Mouse (Mus musculus) midbrain, embryonic 13.5 days (tissue): Measurements from ENCODE around the gene Btbd19. TPM values are rescaled to one million over a fixed set of nuclear protein-coding genes. Genes with fewer than 3 reads are reported as not detected.

Source experiments
- ATAC-seq: fragments of 200-750 bp; cut with Nextera tagmentation; 2 replicates; pipeline ENCODE4 v1.8.0; 2017; ENCODE audit warnings: mild to moderate bottlenecking, moderate TSS enrichment, moderate library complexity
- H3K27ac ChIP-seq: fragments of 300-500 bp; sonication (generic); 2 replicates; pipeline ENCODE4 v1.5.1; 2015; ENCODE audit warnings: inconsistent platforms, mild to moderate bottlenecking, moderate library complexity
- H3K27me3 ChIP-seq: fragments of 300-500 bp; sonication (generic); 2 replicates; pipeline ENCODE4 v1.6.1; 2015; ENCODE audit warnings: mild to moderate bottlenecking, inconsistent platforms
- H3K36me3 ChIP-seq: fragments of 300-500 bp; sonication (generic); 2 replicates; pipeline ENCODE4 v1.6.1; 2015; ENCODE audit warnings: mild to moderate bottlenecking, inconsistent platforms
- H3K4me1 ChIP-seq: fragments of 300-500 bp; sonication (generic); replicated peaks from 2 replicates; pipeline ENCODE4 v1.6.1; 2015; ENCODE audit warnings: inconsistent platforms
- H3K4me2 ChIP-seq: fragments of 300-500 bp; sonication (generic); replicated peaks from 2 replicates; pipeline ENCODE4 v1.6.1; 2015; ENCODE audit warnings: moderate library complexity, mild to moderate bottlenecking, inconsistent platforms
- H3K4me3 ChIP-seq: fragments of 300-500 bp; sonication (generic); replicated peaks from 2 replicates; pipeline ENCODE4 v1.5.1; 2015; ENCODE audit warnings: mild to moderate bottlenecking, inconsistent platforms
- H3K9ac ChIP-seq: fragments of 300-500 bp; sonication (generic); replicated peaks from 2 replicates; pipeline ENCODE4 v1.6.1; 2015; ENCODE audit warnings: mild to moderate bottlenecking, inconsistent platforms
- H3K9me3 ChIP-seq: fragments of 300-500 bp; sonication (generic); 2 replicates; pipeline ENCODE4 v1.6.1; 2016; ENCODE audit warnings: mild to moderate bottlenecking, inconsistent platforms
- WGBS: fragments of 180-500 bp; shearing (Covaris S2); methylation state at CpG from one replicate; pipeline ENCODE4 v1.1.7; 2015; 5-methylcytosine and 5-hydroxymethylcytosine counted together
- polyA plus RNA-seq: library from polyadenylated mRNA; unstranded; fragments of >200 nt; fragmentation: Nextera tagmentation; extraction: Ambion mirVana; gene quantifications from 2 replicates; pipeline ENCODE4 v1.2.1, GENCODE M21; 2015

The Btbd19 gene
- polyA plus RNA-seq: 3.3 and 3.4 TPM in 2 replicates

GRCm38 (mm10) chr4:117125348-117125909 is at the start of gene Btbd19:
Gene Btbd19 (minus strand): TSS chr4:117125725.
- no peaks in the 10 kb centered on the region for H3K27me3 ChIP-seq
- H3K9ac ChIP-seq: peak within 1 kb of the TSS; percentile 59
- H3K9me3 ChIP-seq: no peaks in the 10 kb centered on the region
- 19% methylated on average over 8 of the region's 8 CpGs for WGBS
- H3K4me1 ChIP-seq: peaks cover 30% of the 10 kb centered on the region
- peaks cover 29% of the 10 kb centered on the region for H3K36me3 ChIP-seq
- peak; percentile 34 for ATAC-seq
- H3K27ac ChIP-seq: peak within 1 kb of the TSS; percentile 80
- 0 out of 2 replicates have a peak within 1 kb of the TSS, but pooled peaks have one; percentile 9 for H3K4me2 ChIP-seq
- H3K4me3 ChIP-seq: no peak within 1 kb of the TSS

- Histone ChIP-seq H3K36me3 (peaks cover 78% of the 10 kb centered on the region), H3K27me3 (no peaks in the 10 kb centered on the region), H3K4me3 (no peak overlapping the region), H3K9me3 (no peaks in the 10 kb centered on the region), H3K9ac (no peak overlapping the region), H3K27ac (no peak overlapping the region), H3K4me2 (no peak overlapping the region), H3K4me1 (no peaks in the 10 kb centered on the region)
- 95% methylated on average over 5 of the region's 5 CpGs for whole genome bisulfite sequencing
- ATAC-seq: no peak
These were observed 44.4 kb upstream of the Btbd19 start for GRCm38 (mm10) chr4:117169936-117170335.

GRCm38 (mm10) chr4:117161183-117161582 is 35.7 kb upstream of the Btbd19 start:
- H3K27me3 ChIP-seq: no peaks in the 10 kb centered on the region
- no peak for ATAC-seq
- H3K4me3 ChIP-seq: no peak overlapping the region
- H3K9ac ChIP-seq: no peak overlapping the region
- WGBS: 72% methylated on average over 4 of the region's 4 CpGs
- no peak overlapping the region for H3K4me2 ChIP-seq
- H3K27ac ChIP-seq: no peak overlapping the region
- H3K4me1 ChIP-seq: no peaks in the 10 kb centered on the region
- H3K9me3 ChIP-seq: no peaks in the 10 kb centered on the region
- H3K36me3 ChIP-seq: peaks cover 49% of the 10 kb centered on the region

GRCm38 (mm10) chr4:117159666-117160065 is 34.1 kb upstream of the Btbd19 start:
- H3K4me3 ChIP-seq: no peak overlapping the region
- H3K27me3 ChIP-seq: no peaks in the 10 kb centered on the region
- H3K9ac ChIP-seq: no peak overlapping the region
- 86% methylated on average over 10 of the region's 10 CpGs for WGBS
- H3K4me1 ChIP-seq: peaks cover 6% of the 10 kb centered on the region
- H3K36me3 ChIP-seq: peaks cover 34% of the 10 kb centered on the region
- H3K27ac ChIP-seq: no peak overlapping the region
- no peak overlapping the region for H3K4me2 ChIP-seq
- H3K9me3 ChIP-seq: no peaks in the 10 kb centered on the region
- ATAC-seq: no peak

GRCm38 (mm10) chr4:117156372-117156771 is 30.8 kb upstream of the Btbd19 start:
- peaks cover 27% of the 10 kb centered on the region for H3K4me1 ChIP-seq
- peak overlapping the region; percentile 92 for H3K27ac ChIP-seq
- H3K4me3 ChIP-seq: peak overlapping the region; percentile 95
- no peaks in the 10 kb centered on the region for H3K9me3 ChIP-seq
- peak; percentile 1; the same call in 1 of the 2 replicates for ATAC-seq
- 28% methylated on average over 6 of the region's 6 CpGs for WGBS
- no peak overlapping the region for H3K9ac ChIP-seq
- H3K4me2 ChIP-seq: peak overlapping the region; percentile 98
- H3K27me3 ChIP-seq: no peaks in the 10 kb centered on the region
- H3K36me3 ChIP-seq: peaks cover 44% of the 10 kb centered on the region

GRCm38 (mm10) chr4:117155792-117156355 is 30.3 kb upstream of the Btbd19 start, which contains the start of gene Rps8:
Gene Rps8 (minus strand): TSS chr4:117156243.
- under 1% methylated on average over 52 of the region's 52 CpGs for WGBS
- H3K9me3 ChIP-seq: no peaks in the 10 kb centered on the region
- H3K4me3 ChIP-seq: peak within 1 kb of the TSS; percentile 95
- peak within 1 kb of the TSS; percentile 92 for H3K27ac ChIP-seq
- H3K9ac ChIP-seq: peak within 1 kb of the TSS; percentile 98
- H3K27me3 ChIP-seq: no peaks in the 10 kb centered on the region
- H3K36me3 ChIP-seq: peaks cover 45% of the 10 kb centered on the region
- peaks cover 27% of the 10 kb centered on the region for H3K4me1 ChIP-seq
- H3K4me2 ChIP-seq: peak within 1 kb of the TSS; percentile 98
- peak; percentile 94 for ATAC-seq

GRCm38 (mm10) chr4:117155020-117155791 is 29.7 kb upstream of the Btbd19 start:
- Histone ChIP-seq H3K36me3 (peaks cover 50% of the 10 kb centered on the region), H3K27me3 (no peaks in the 10 kb centered on the region), H3K27ac (peak overlapping the region; percentile 92), H3K9me3 (no peaks in the 10 kb centered on the region), H3K4me3 (peak overlapping the region; percentile 95), H3K4me1 (peaks cover 27% of the 10 kb centered on the region), H3K9ac (peak overlapping the region; percentile 98), H3K4me2 (peak overlapping the region; percentile 98)
- peak; percentile 21 for ATAC-seq
- WGBS: 3% methylated on average over 44 of the region's 44 CpGs

- no peak for ATAC-seq
- no peak overlapping the region for H3K9ac ChIP-seq
- WGBS: 91% methylated on average over 5 of the region's 5 CpGs
- H3K36me3 ChIP-seq: peaks cover 63% of the 10 kb centered on the region
- H3K4me2 ChIP-seq: no peak overlapping the region
- no peaks in the 10 kb centered on the region for H3K9me3 ChIP-seq
- H3K27ac ChIP-seq: no peak overlapping the region
- no peaks in the 10 kb centered on the region for H3K27me3 ChIP-seq
- no peak overlapping the region for H3K4me3 ChIP-seq
- H3K4me1 ChIP-seq: peaks cover 27% of the 10 kb centered on the region
These were observed 27.2 kb upstream of the Btbd19 start for GRCm38 (mm10) chr4:117152714-117153113.

- Histone ChIP-seq H3K36me3 (peaks cover 63% of the 10 kb centered on the region), H3K4me1 (peaks cover 27% of the 10 kb centered on the region), H3K4me3 (no peak overlapping the region), H3K27ac (no peak overlapping the region), H3K4me2 (no peak overlapping the region), H3K27me3 (no peaks in the 10 kb centered on the region), H3K9me3 (no peaks in the 10 kb centered on the region), H3K9ac (no peak overlapping the region)
- WGBS: 90% methylated on average over 1 of the region's 1 CpGs
- no peak for ATAC-seq
These were observed 25.9 kb upstream of the Btbd19 start for GRCm38 (mm10) chr4:117151416-117151815.

GRCm38 (mm10) chr4:117150212-117150733 is 24.7 kb upstream of the Btbd19 start:
- Histone ChIP-seq H3K4me3 (no peak overlapping the region), H3K27me3 (no peaks in the 10 kb centered on the region), H3K36me3 (peaks cover 63% of the 10 kb centered on the region), H3K9me3 (no peaks in the 10 kb centered on the region), H3K27ac (no peak overlapping the region), H3K4me1 (peaks cover 27% of the 10 kb centered on the region), H3K9ac (no peak overlapping the region), H3K4me2 (no peak overlapping the region)
- WGBS: 88% methylated on average over 6 of the region's 6 CpGs
- no peak for ATAC-seq

GRCm38 (mm10) chr4:117149291-117150211 is 24.0 kb upstream of the Btbd19 start:
- ATAC-seq: no peak
- no peaks in the 10 kb centered on the region for H3K27me3 ChIP-seq
- H3K27ac ChIP-seq: no peak overlapping the region
- H3K9me3 ChIP-seq: no peaks in the 10 kb centered on the region
- no peak overlapping the region for H3K9ac ChIP-seq
- 70% methylated on average over 6 of the region's 6 CpGs for WGBS
- no peak overlapping the region for H3K4me3 ChIP-seq
- peaks cover 61% of the 10 kb centered on the region for H3K36me3 ChIP-seq
- H3K4me1 ChIP-seq: peaks cover 20% of the 10 kb centered on the region
- no peak overlapping the region for H3K4me2 ChIP-seq
